Mouse (Mus musculus): Measurements from ENCODE around the gene Ier2.
"Not testable (repeated sequence)": the region's sequence is repeated elsewhere in the genome, so short reads cannot be mapped to it uniquely, and the experiment has no call there.

The Ier2 gene

GRCm38 (mm10) chr8:84637946-84638554 lies 24.6 kb downstream of the Ier2 start:
- no peak for DNase-seq

- peak; percentile 66 to 72 for DNase-seq
Measured at GRCm38 (mm10) chr8:84636051-84636691, 26.5 kb downstream of the Ier2 start.

- DNase-seq: peak in 1 of 2 experiments; percentile 74
Measured at GRCm38 (mm10) chr8:84635397-84636050, 27.1 kb downstream of the Ier2 start.

- DNase-seq: peak; percentile 98
Measured at GRCm38 (mm10) chr8:84634849-84635304, 27.8 kb downstream of the Ier2 start.

- peak in 1 of 2 experiments; percentile 34 for DNase-seq
Measured at GRCm38 (mm10) chr8:84633841-84634584, 28.6 kb downstream of the Ier2 start.

- DNase-seq: no peak
Measured at GRCm38 (mm10) chr8:84631813-84632212, 30.8 kb downstream of the Ier2 start.

- no peak for DNase-seq
Measured at GRCm38 (mm10) chr8:84630145-84630544, 32.5 kb downstream of the Ier2 start.

- no peak for DNase-seq
Measured at GRCm38 (mm10) chr8:84629586-84629985, 33.1 kb downstream of the Ier2 start.

GRCm38 (mm10) chr8:84623425-84623824 lies 39.2 kb downstream of the Ier2 start:
- not testable (repeated sequence) for DNase-seq

- no peak for DNase-seq
Measured at GRCm38 (mm10) chr8:84621102-84621625, 41.5 kb downstream of the Ier2 start.

GRCm38 (mm10) chr8:84617005-84617404 lies 45.6 kb downstream of the Ier2 start:
- peak; percentile 50 for DNase-seq

GRCm38 (mm10) chr8:84615666-84616485 lies 46.8 kb downstream of the Ier2 start:
- DNase-seq: no peak

GRCm38 (mm10) chr8:84614512-84615223 lies 48.0 kb downstream of the Ier2 start:
- peak; percentile 63 to 72 for DNase-seq
